Mouse (Mus musculus): Measurements from ENCODE around the gene Vmn2r71.

- TF ChIP-seq EP300 (IDR thresholded peaks at IDR 0.05; ENCODE audit: insufficient read depth, low read depth, low read length) (peak; percentile 77; the same call in 1 of the 2 replicates), POLR2A (IDR thresholded peaks at IDR 0.05; ENCODE audit: insufficient read depth, low read length) (no peak), CTCF (IDR thresholded peaks at IDR 0.05; ENCODE audit: low read depth, low read length) (no peak)
Measured at GRCm38 (mm10) chr7:85543118-85543517, 19.8 kb upstream of the Vmn2r71 start.
